Mouse (Mus musculus) forebrain, postnatal 0 days (tissue): ENCODE measurements around the gene Tbxas1. TPM values are rescaled to one million over a fixed set of nuclear protein-coding genes. Genes with fewer than 3 reads are reported as not detected.
A peak's percentile ranks its signal among the peaks of the same experiment; 100 is the strongest.

Experiments
- ATAC-seq: fragments of 200-750 bp; cut with Nextera tagmentation; 2 replicates; pipeline ENCODE4 v1.8.0; 2017; ENCODE audit warnings: mild to moderate bottlenecking, moderate library complexity
- DNase-seq: peaks from one replicate; pipeline ENCODE4 v3.0.0-alpha.2; 2015
- H3K27ac ChIP-seq: fragments of 300-500 bp; sonication (generic); 2 replicates; pipeline ENCODE4 v1.5.1; 2014; ENCODE audit warnings: low read depth, mild to moderate bottlenecking, antibody characterized with exemption, low read length, moderate library complexity, mixed read lengths
- H3K27me3 ChIP-seq: fragments of 300-500 bp; sonication (generic); 2 replicates; pipeline ENCODE4 v1.6.1; 2014; ENCODE audit warnings: mild to moderate bottlenecking, low read length, mixed read lengths; ENCODE audit not compliant: insufficient read depth
- H3K36me3 ChIP-seq: fragments of 300-500 bp; sonication (generic); 2 replicates; pipeline ENCODE4 v1.6.1; 2014; ENCODE audit warnings: mild to moderate bottlenecking, moderate library complexity; ENCODE audit not compliant: insufficient read depth
- H3K4me1 ChIP-seq: fragments of 300-500 bp; sonication (generic); 2 replicates; pipeline ENCODE4 v1.6.1; 2014; ENCODE audit warnings: antibody characterized with exemption; ENCODE audit not compliant: insufficient read depth
- H3K4me2 ChIP-seq: fragments of 300-500 bp; sonication (generic); 2 replicates; pipeline ENCODE4 v1.6.1; 2014; ENCODE audit warnings: low read depth, mild to moderate bottlenecking, moderate library complexity
- H3K4me3 ChIP-seq: fragments of 300-500 bp; sonication (generic); 2 replicates; pipeline ENCODE4 v1.5.1; 2014; ENCODE audit warnings: low read depth, low read length, mixed read lengths
- H3K9ac ChIP-seq: fragments of 300-500 bp; sonication (generic); 2 replicates; pipeline ENCODE4 v1.6.1; 2014; ENCODE audit warnings: mild to moderate bottlenecking
- H3K9me3 ChIP-seq: fragments of 300-500 bp; sonication (generic); 2 replicates; pipeline ENCODE4 v1.6.1; 2016; ENCODE audit warnings: low read length
- CTCF ChIP-seq: sonication (generic); IDR thresholded peaks from 2 replicates; pipeline ENCODE4 v1.5.1; 2016; ENCODE audit warnings: antibody characterized with exemption, control low read depth, low read depth
- WGBS: fragments of 180-500 bp; shearing (Covaris S2); extraction: QIAGEN DNeasy Blood & Tissue Kit; methylation state at CpG from one replicate; pipeline ENCODE4 v1.1.7; 2014; 5-methylcytosine and 5-hydroxymethylcytosine counted together
- polyA plus RNA-seq: library from polyadenylated mRNA; unstranded; fragments of >200 nt; fragmentation: Nextera tagmentation; extraction: Ambion mirVana; gene quantifications from 2 replicates; pipeline ENCODE4 v1.2.1, GENCODE M21; 2015
- total RNA-seq: library from RNA; depleted of rRNA; stranded (reverse); fragments of >200 nt; gene quantifications from 2 replicates; pipeline ENCODE4 v1.2.3, GENCODE M21; 2014

Tbxas1 gene
- total and polyA plus RNA-seq, 2 experiments from 2014 or later = 1.5 to 2.0 TPM

GRCm38 (mm10) chr6:38868974-38869373 lies 6.2 kb upstream of the Tbxas1 start:
- no peak for DNase-seq
- Histone ChIP-seq H3K9ac (no peak overlapping the region), H3K9me3 (no peaks in the 10 kb centered on the region), H3K27ac (no peak overlapping the region), H3K27me3 (no peaks in the 10 kb centered on the region), H3K36me3 (no peaks in the 10 kb centered on the region), H3K4me1 (peaks cover 13% of the 10 kb centered on the region; the same call in 1 of the 2 replicates), H3K4me3 (no peak overlapping the region), H3K4me2 (no peak overlapping the region)
- ATAC-seq = no peak
- no peak for TF ChIP-seq CTCF
- WGBS = 98% methylated on average over 1 of the region's 1 CpGs

- Histone ChIP-seq H3K27me3 (no peaks in the 10 kb centered on the region), H3K27ac (no peak overlapping the region), H3K4me2 (no peak overlapping the region), H3K9ac (no peak overlapping the region), H3K4me1 (peaks cover 13% of the 10 kb centered on the region; the same call in 1 of the 2 replicates), H3K9me3 (no peaks in the 10 kb centered on the region), H3K36me3 (no peaks in the 10 kb centered on the region), H3K4me3 (no peak overlapping the region)
- WGBS = 36% methylated on average over 2 of the region's 2 CpGs
- no peak for TF ChIP-seq CTCF
- ATAC-seq (no peak), DNase-seq (no peak)
These were observed 5.1 kb upstream of the Tbxas1 start for GRCm38 (mm10) chr6:38870070-38870469.

GRCm38 (mm10) chr6:38871051-38871450 lies 4.2 kb upstream of the Tbxas1 start:
- Histone ChIP-seq H3K9ac (no peak overlapping the region), H3K27me3 (no peaks in the 10 kb centered on the region), H3K4me3 (no peak overlapping the region), H3K4me1 (peaks cover 13% of the 10 kb centered on the region; the same call in 1 of the 2 replicates), H3K9me3 (no peaks in the 10 kb centered on the region), H3K36me3 (no peaks in the 10 kb centered on the region), H3K4me2 (no peak overlapping the region), H3K27ac (no peak overlapping the region)
- no peak for ATAC-seq
- no peak for DNase-seq
- 23% methylated on average over 7 of the region's 7 CpGs for WGBS
- no peak for TF ChIP-seq CTCF

GRCm38 (mm10) chr6:38873316-38873715 lies 1.9 kb upstream of the Tbxas1 start:
- no peak for DNase-seq
- Histone ChIP-seq H3K36me3 (no peaks in the 10 kb centered on the region), H3K9ac (no peak overlapping the region), H3K27ac (no peak overlapping the region), H3K4me2 (peak overlapping the region; percentile 62), H3K4me3 (0 out of 2 replicates have a peak overlapping the region, but pooled peaks have one; percentile 98), H3K4me1 (peaks cover 13% of the 10 kb centered on the region; the same call in 1 of the 2 replicates), H3K27me3 (no peaks in the 10 kb centered on the region), H3K9me3 (no peaks in the 10 kb centered on the region)
- 68% methylated on average over 1 of the region's 1 CpGs for WGBS
- no peak for ATAC-seq
- TF ChIP-seq CTCF = no peak

- ATAC-seq (peak; percentile 16; the same call in 1 of the 2 replicates), DNase-seq (peak; percentile 83)
- Histone ChIP-seq H3K9me3 (no peaks in the 10 kb centered on the region), H3K36me3 (no peaks in the 10 kb centered on the region), H3K27me3 (no peaks in the 10 kb centered on the region), H3K9ac (peak overlapping the region; percentile 96), H3K27ac (no peak overlapping the region), H3K4me2 (peak overlapping the region; percentile 62), H3K4me1 (peaks cover 13% of the 10 kb centered on the region; the same call in 1 of the 2 replicates), H3K4me3 (peak overlapping the region; percentile 98)
- peak; percentile 71 for TF ChIP-seq CTCF
- under 1% methylated on average over 8 of the region's 8 CpGs for WGBS
These were observed 1.2 kb upstream of the Tbxas1 start for GRCm38 (mm10) chr6:38874035-38874434.

GRCm38 (mm10) chr6:38874565-38875257 lies 493 bp upstream of the Tbxas1 start:
- peak overlapping the region; percentile 98 for H3K4me3 ChIP-seq
- DNase-seq (peak; percentile 48), ATAC-seq (no peak)
- under 1% methylated on average over 23 of the region's 23 CpGs for WGBS
- H3K4me2 ChIP-seq = peak overlapping the region; percentile 62
- TF ChIP-seq CTCF = no peak
- no peaks in the 10 kb centered on the region for H3K27me3 ChIP-seq
- peaks cover 13% of the 10 kb centered on the region; the same call in 1 of the 2 replicates for H3K4me1 ChIP-seq
- no peaks in the 10 kb centered on the region for H3K36me3 ChIP-seq
- H3K9me3 ChIP-seq = no peaks in the 10 kb centered on the region
- peak overlapping the region; percentile 96 for H3K9ac ChIP-seq
- H3K27ac ChIP-seq = peak overlapping the region; percentile 95
